Mouse (Mus musculus) G1E (cell line): Measurements from ENCODE around the gene Klrc1. TPM values are rescaled to one million over a fixed set of nuclear protein-coding genes. Genes with fewer than 3 reads are reported as not detected.
"Not testable (repeated sequence)": the region's sequence is repeated elsewhere in the genome, so short reads cannot be mapped to it uniquely, and the experiment has no call there.

Experiments
- ATAC-seq: 2 replicates; pipeline ENCODE4 v1.8.0; 2016; ENCODE audit warnings: mild to moderate bottlenecking; ENCODE audit not compliant: insufficient number of reproducible peaks, poor library complexity, low FRiP score, severe bottlenecking; ENCODE audit errors: extremely low read depth
- DNase-seq: peaks from one replicate; pipeline ENCODE4 v3.0.0; 2012; ENCODE audit warnings: low spot score
- H3K27me3 ChIP-seq: 2 replicates; pipeline ENCODE4 v1.6.1; 2012; ENCODE audit warnings: mild to moderate bottlenecking, low read length, inconsistent platforms; ENCODE audit not compliant: insufficient read depth
- H3K36me3 ChIP-seq: replicated peaks from 2 replicates; pipeline ENCODE3; 2012; ENCODE audit warnings: mild to moderate bottlenecking, inconsistent platforms
- H3K4me1 ChIP-seq: 2 replicates; pipeline ENCODE4 v1.6.1; 2012; ENCODE audit warnings: low read depth, low read length, inconsistent platforms, mixed read lengths; ENCODE audit not compliant: insufficient read depth
- H3K4me3 ChIP-seq: 2 replicates; pipeline ENCODE4 v1.5.1; 2012; ENCODE audit warnings: low read depth, mild to moderate bottlenecking, inconsistent platforms, low read length, moderate library complexity, mixed read lengths
- H3K9me3 ChIP-seq: replicated peaks from 2 replicates; pipeline ENCODE4 v1.6.1; 2012; ENCODE audit warnings: inconsistent platforms
- CTCF ChIP-seq: IDR thresholded peaks from 2 replicates; pipeline ENCODE4 v1.5.1; 2012; ENCODE audit warnings: low read depth, low read length, inconsistent platforms, mixed read lengths
- GATA1 ChIP-seq: IDR thresholded peaks from 2 replicates; pipeline ENCODE4 v1.6.1; 2012; ENCODE audit warnings: borderline replicate concordance, low read length, inconsistent platforms, mixed read lengths
- GATA2 ChIP-seq: IDR thresholded peaks from 2 replicates; pipeline ENCODE4 v1.6.1; 2012; ENCODE audit warnings: low read depth, low read length, inconsistent platforms, borderline replicate concordance
- POLR2AphosphoS5 ChIP-seq: IDR thresholded peaks from 2 replicates; pipeline ENCODE4 v1.6.1; 2012; ENCODE audit warnings: low read depth, low read length, inconsistent platforms; ENCODE audit not compliant: insufficient replicate concordance
- TAL1 ChIP-seq: conservative IDR thresholded peaks from 2 replicates; pipeline ENCODE4 v1.6.1; 2012; ENCODE audit warnings: low read depth, low read length, inconsistent platforms, mixed read lengths
- polyA plus RNA-seq: library from polyadenylated mRNA; stranded (reverse); fragments of >175 nt; gene quantifications from 2 replicates; pipeline ENCODE4 v1.2.3, GENCODE M21; 2012
- total RNA-seq, 2 experiments: library from RNA; stranded (forward) in 1 of 2; stranded (reverse) in 1 of 2; fragments of 200-1000 nt in 1 of 2; fragments of >200 nt in 1 of 2; fragmentation: Nextera tagmentation in 1 of 2; gene quantifications; 2 replicates each; pipeline ENCODE4 v1.2.3; 2014 to 2017

Klrc1 gene
- total and polyA plus RNA-seq, 3 experiments: not detected

GRCm38 (mm10) chr6:129680379-129680778, 1.6 kb upstream of the Klrc1 start:
- TF ChIP-seq GATA2: no peak
- TF ChIP-seq CTCF: no peak
- TF ChIP-seq GATA1: no peak
- no peak for TF ChIP-seq TAL1
- no peak for TF ChIP-seq POLR2AphosphoS5
- DNase-seq: no peak
- Histone ChIP-seq H3K4me3 (no peak overlapping the region), H3K36me3 (no peaks in the 10 kb centered on the region), H3K4me1 (no peaks in the 10 kb centered on the region), H3K27me3 (no peaks in the 10 kb centered on the region), H3K9me3 (no peaks in the 10 kb centered on the region)
- no peak for ATAC-seq

- ATAC-seq, DNase-seq, H3K9me3 ChIP-seq, H3K4me3 ChIP-seq, H3K36me3 ChIP-seq, H3K4me1 ChIP-seq, H3K27me3 ChIP-seq: not testable (repeated sequence)
Observed at GRCm38 (mm10) chr6:129661301-129661700, 17.5 kb downstream of the Klrc1 start.

- DNase-seq, H3K4me3 ChIP-seq, H3K27me3 ChIP-seq, H3K4me1 ChIP-seq, ATAC-seq, H3K9me3 ChIP-seq, H3K36me3 ChIP-seq: not testable (repeated sequence)
Observed at GRCm38 (mm10) chr6:129660589-129660988, 18.2 kb downstream of the Klrc1 start, which contains the start of gene Klrc2. Gene Klrc2, minus strand, starts transcription at chr6:129660689.

- H3K4me3 ChIP-seq, H3K27me3 ChIP-seq: not testable (repeated sequence)
Observed at GRCm38 (mm10) chr6:129644054-129644453, 34.7 kb downstream of the Klrc1 start.

GRCm38 (mm10) chr6:129643237-129643636, 35.5 kb downstream of the Klrc1 start, which contains the start of gene Klrc3:
Gene Klrc3, minus strand, starts transcription at chr6:129643337.
- H3K9me3 ChIP-seq, H3K4me1 ChIP-seq, ATAC-seq, DNase-seq, H3K27me3 ChIP-seq, H3K4me3 ChIP-seq, H3K36me3 ChIP-seq: not testable (repeated sequence)

More at GRCm38 (mm10) chr6:129644054-129644453, 34.7 kb downstream of the Klrc1 start:
- ATAC-seq, H3K4me1 ChIP-seq, DNase-seq, H3K9me3 ChIP-seq, H3K36me3 ChIP-seq: not testable (repeated sequence)

GRCm38 (mm10) chr6:129631046-129631445, 47.7 kb downstream of the Klrc1 start:
- not testable (repeated sequence) for H3K9me3 ChIP-seq, H3K27me3 ChIP-seq, H3K36me3 ChIP-seq, H3K4me1 ChIP-seq, DNase-seq, ATAC-seq, H3K4me3 ChIP-seq

GRCm38 (mm10) chr6:129623735-129624134, 55.0 kb downstream of the Klrc1 start, which contains the start of gene Klrk1:
Gene Klrk1, minus strand, starts transcription at chr6:129623864.
- TF ChIP-seq TAL1: no peak
- TF ChIP-seq GATA2: no peak
- TF ChIP-seq GATA1: no peak
- TF ChIP-seq POLR2AphosphoS5: no peak
- no peak for TF ChIP-seq CTCF
- Histone ChIP-seq H3K36me3 (no peaks in the 10 kb centered on the region), H3K4me3 (no peak within 1 kb of the TSS), H3K27me3 (no peaks in the 10 kb centered on the region), H3K9me3 (no peaks in the 10 kb centered on the region), H3K4me1 (no peaks in the 10 kb centered on the region)
- no peak for DNase-seq
- no peak for ATAC-seq

Other genes with a start within 250 kb of the Klrc1 start
- not detected in 2 replicates for gene Clec1a, start 227.0 kb downstream of the Klrc1 start, total RNA-seq (2014; fragmentation: Nextera tagmentation)
- under 0.01 and 0.05 TPM in 2 replicates for gene Clec1a, start 227.0 kb downstream of the Klrc1 start, total RNA-seq (2017)
- not detected in 2 replicates for gene Clec1a, start 227.0 kb downstream of the Klrc1 start, polyA plus RNA-seq
- not detected in 2 replicates for gene Olr1, start 171.8 kb downstream of the Klrc1 start, total RNA-seq (2014; fragmentation: Nextera tagmentation)
- 0.58 and 1.4 TPM in 2 replicates for gene Olr1, start 171.8 kb downstream of the Klrc1 start, total RNA-seq (2017)
- gene Olr1, start 171.8 kb downstream of the Klrc1 start, polyA plus RNA-seq: not detected in 2 replicates
- not detected in 2 replicates for gene Tmem52b, start 166.4 kb downstream of the Klrc1 start, total RNA-seq (2014; fragmentation: Nextera tagmentation)
- gene Tmem52b, start 166.4 kb downstream of the Klrc1 start, total RNA-seq (2017): 0.05 and 0.12 TPM in 2 replicates
- not detected in 2 replicates for gene Tmem52b, start 166.4 kb downstream of the Klrc1 start, polyA plus RNA-seq
- gene Gabarapl1, start 145.8 kb downstream of the Klrc1 start, total RNA-seq (2014; fragmentation: Nextera tagmentation): 13.0 and 17.6 TPM in 2 replicates
- 51.7 and 67.0 TPM in 2 replicates for gene Gabarapl1, start 145.8 kb downstream of the Klrc1 start, total RNA-seq (2017)
- gene Gabarapl1, start 145.8 kb downstream of the Klrc1 start, polyA plus RNA-seq: 51.5 and 55.4 TPM in 2 replicates
- gene Klre1, start 101.1 kb downstream of the Klrc1 start, total RNA-seq (2014; fragmentation: Nextera tagmentation): not detected in 2 replicates
- gene Klre1, start 101.1 kb downstream of the Klrc1 start, total RNA-seq (2017): 0.12 and 0.16 TPM in 2 replicates
- gene Klre1, start 101.1 kb downstream of the Klrc1 start, polyA plus RNA-seq: not detected in 2 replicates
- not detected in 2 replicates for gene Klrd1, start 87.2 kb downstream of the Klrc1 start, total RNA-seq (2014; fragmentation: Nextera tagmentation)
- not detected in 2 replicates for gene Klrd1, start 87.2 kb downstream of the Klrc1 start, total RNA-seq (2017)
- not detected in 2 replicates for gene Klrd1, start 87.2 kb downstream of the Klrc1 start, polyA plus RNA-seq
- not detected in 2 replicates for gene Klrk1, start 55.1 kb downstream of the Klrc1 start, total RNA-seq (2014; fragmentation: Nextera tagmentation)
- gene Klrk1, start 55.1 kb downstream of the Klrc1 start, total RNA-seq (2017): 0.12 and 0.38 TPM in 2 replicates
- gene Klrk1, start 55.1 kb downstream of the Klrc1 start, polyA plus RNA-seq: not detected in 2 replicates
- not detected in 2 replicates for gene Klrc3, start 35.6 kb downstream of the Klrc1 start, total RNA-seq (2014; fragmentation: Nextera tagmentation)
- 0.27 TPM in 1 of 2 replicates, not detected in the other for gene Klrc3, start 35.6 kb downstream of the Klrc1 start, total RNA-seq (2017)
- gene Klrc3, start 35.6 kb downstream of the Klrc1 start, polyA plus RNA-seq: not detected in 2 replicates
- gene Klrc2, start 18.3 kb downstream of the Klrc1 start, total RNA-seq (2014; fragmentation: Nextera tagmentation): not detected in 2 replicates
- gene Klrc2, start 18.3 kb downstream of the Klrc1 start, total RNA-seq (2017): 0.11 and 0.29 TPM in 2 replicates
- gene Klrc2, start 18.3 kb downstream of the Klrc1 start, polyA plus RNA-seq: not detected in 2 replicates
- not detected in 2 replicates for gene Klri1, start 38.2 kb upstream of the Klrc1 start, total RNA-seq (2014; fragmentation: Nextera tagmentation)
- gene Klri1, start 38.2 kb upstream of the Klrc1 start, total RNA-seq (2017): not detected in 2 replicates
- not detected in 2 replicates for gene Klri1, start 38.2 kb upstream of the Klrc1 start, polyA plus RNA-seq
- gene Klri2, start 61.5 kb upstream of the Klrc1 start, total RNA-seq (2014; fragmentation: Nextera tagmentation): not detected in 2 replicates
- 0.06 and 0.16 TPM in 2 replicates for gene Klri2, start 61.5 kb upstream of the Klrc1 start, total RNA-seq (2017)
- not detected in 2 replicates for gene Klri2, start 61.5 kb upstream of the Klrc1 start, polyA plus RNA-seq
- not detected in 2 replicates for gene Gm156, start 105.3 kb upstream of the Klrc1 start, total RNA-seq (2014; fragmentation: Nextera tagmentation)
- gene Gm156, start 105.3 kb upstream of the Klrc1 start, total RNA-seq (2017): 0.29 TPM in 1 of 2 replicates, not detected in the other
- gene Gm156, start 105.3 kb upstream of the Klrc1 start, polyA plus RNA-seq: not detected in 2 replicates
- gene Gm17631, start 183.7 kb upstream of the Klrc1 start, total RNA-seq (2014; fragmentation: Nextera tagmentation): not detected in 2 replicates
- not detected in 2 replicates for gene Gm17631, start 183.7 kb upstream of the Klrc1 start, total RNA-seq (2017)
- not detected in 2 replicates for gene Gm17631, start 183.7 kb upstream of the Klrc1 start, polyA plus RNA-seq
- gene Klra17, start 197.7 kb upstream of the Klrc1 start, total RNA-seq (2014; fragmentation: Nextera tagmentation): not detected in 2 replicates
- gene Klra17, start 197.7 kb upstream of the Klrc1 start, total RNA-seq (2017): not detected in 2 replicates
- gene Klra17, start 197.7 kb upstream of the Klrc1 start, polyA plus RNA-seq: not detected in 2 replicates
- not detected in 2 replicates for gene Klra5, start 238.7 kb upstream of the Klrc1 start, total RNA-seq (2014; fragmentation: Nextera tagmentation)
- gene Klra5, start 238.7 kb upstream of the Klrc1 start, total RNA-seq (2017): not detected in 2 replicates
- gene Klra5, start 238.7 kb upstream of the Klrc1 start, polyA plus RNA-seq: not detected in 2 replicates